Mouse (Mus musculus) heart, postnatal 25 days (tissue): ENCODE measurements around the gene Bcl9l. TPM values are rescaled to one million over a fixed set of nuclear protein-coding genes. Genes with fewer than 3 reads are reported as not detected.
A peak's percentile ranks its signal among the peaks of the same experiment; 100 is the strongest.

Experiments
- DNase-seq: peaks from one replicate; pipeline ENCODE4 v3.0.0; 2022; ENCODE audit warnings: low spot score
- intact Hi-C: fragments of 180-260 bp; cut with DNase I; formaldehyde crosslinking; loops from one replicate; pipeline ENCODE4 v1.15.1; 2025
- total RNA-seq, 2 experiments: library from RNA; stranded (reverse); gene quantifications; 2 replicates each; pipeline ENCODE4 v1.2.3; 2021

The Bcl9l gene
- total RNA-seq, 2 experiments from 2014 or later, result 44.9 to 57.6 TPM

DNA sequence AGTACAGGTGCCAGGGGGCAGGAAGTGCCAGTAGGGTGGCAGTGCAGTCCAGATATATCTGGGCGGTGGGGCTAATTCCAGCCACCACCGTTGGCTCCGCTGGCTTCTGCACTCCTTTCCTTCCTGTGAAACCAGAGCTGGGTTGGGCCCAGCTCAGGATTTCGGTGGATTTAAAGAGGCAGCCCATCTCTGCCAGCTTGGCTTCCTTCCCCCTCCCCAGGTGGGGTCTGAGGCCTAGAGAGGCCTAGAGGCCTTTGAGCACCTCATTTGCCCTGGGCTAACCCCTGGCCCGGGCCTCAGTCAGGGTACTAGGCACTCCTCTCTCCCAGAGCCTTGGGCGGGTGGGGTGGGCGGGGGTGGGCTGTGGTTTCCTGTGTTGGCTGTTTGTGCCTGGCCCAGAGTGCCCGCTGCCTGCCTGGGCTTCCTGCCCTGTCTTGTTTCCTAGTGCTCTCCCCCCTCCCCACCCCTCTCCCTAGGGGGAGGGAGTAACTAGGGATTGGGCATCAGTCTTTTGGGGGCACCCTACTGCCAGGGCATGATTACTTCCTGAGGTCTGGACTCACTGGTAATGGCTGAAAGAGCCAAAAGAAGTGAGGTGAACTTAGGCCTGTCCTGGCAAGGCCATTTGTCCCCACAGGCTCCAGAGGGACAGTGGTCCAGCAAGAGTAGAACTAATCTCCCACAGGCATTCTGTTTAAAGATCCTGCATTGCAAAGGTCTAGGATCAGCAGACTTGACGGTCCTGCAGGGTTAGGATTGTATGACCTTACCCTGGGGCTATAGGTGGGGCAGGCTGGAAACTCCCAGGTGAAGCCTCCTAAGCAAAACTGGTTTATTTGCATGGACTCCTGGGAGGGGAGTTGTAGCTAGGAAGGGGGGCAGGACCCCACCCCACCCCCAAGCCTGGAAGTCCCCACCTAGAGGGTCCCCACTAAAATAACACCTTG lies 12.5 kb downstream of the Bcl9l start:
- DNase-seq, result no peak
- intact Hi-C loops, result no loop called here

DNA sequence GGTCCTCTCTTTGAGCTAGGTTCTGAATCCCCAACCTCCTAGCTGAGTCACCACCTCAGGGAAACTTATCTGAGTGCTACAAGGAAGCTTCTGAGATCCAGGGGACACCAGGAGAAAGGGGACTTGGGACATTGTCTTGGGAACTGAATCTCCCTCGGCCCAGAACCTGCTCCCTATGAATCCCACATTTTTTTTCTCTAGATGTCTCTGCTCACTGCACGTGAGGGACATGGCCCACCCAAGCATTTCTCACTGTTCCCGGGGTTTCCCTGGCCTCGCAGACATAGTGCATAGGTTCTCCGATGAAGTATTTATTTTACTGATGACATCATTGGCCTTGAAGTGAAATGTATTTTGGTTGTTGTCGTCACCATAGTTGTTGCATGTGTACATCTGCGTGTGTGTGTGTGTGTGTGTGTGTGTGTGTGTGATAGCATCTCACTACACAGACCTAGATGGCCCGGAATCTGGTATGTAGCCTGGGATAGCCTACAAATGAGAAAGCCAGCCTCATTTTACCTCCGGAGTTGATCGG lies 13.3 kb downstream of the Bcl9l start:
- intact Hi-C loops, result no loop called here
- DNase-seq, result no peak

DNA sequence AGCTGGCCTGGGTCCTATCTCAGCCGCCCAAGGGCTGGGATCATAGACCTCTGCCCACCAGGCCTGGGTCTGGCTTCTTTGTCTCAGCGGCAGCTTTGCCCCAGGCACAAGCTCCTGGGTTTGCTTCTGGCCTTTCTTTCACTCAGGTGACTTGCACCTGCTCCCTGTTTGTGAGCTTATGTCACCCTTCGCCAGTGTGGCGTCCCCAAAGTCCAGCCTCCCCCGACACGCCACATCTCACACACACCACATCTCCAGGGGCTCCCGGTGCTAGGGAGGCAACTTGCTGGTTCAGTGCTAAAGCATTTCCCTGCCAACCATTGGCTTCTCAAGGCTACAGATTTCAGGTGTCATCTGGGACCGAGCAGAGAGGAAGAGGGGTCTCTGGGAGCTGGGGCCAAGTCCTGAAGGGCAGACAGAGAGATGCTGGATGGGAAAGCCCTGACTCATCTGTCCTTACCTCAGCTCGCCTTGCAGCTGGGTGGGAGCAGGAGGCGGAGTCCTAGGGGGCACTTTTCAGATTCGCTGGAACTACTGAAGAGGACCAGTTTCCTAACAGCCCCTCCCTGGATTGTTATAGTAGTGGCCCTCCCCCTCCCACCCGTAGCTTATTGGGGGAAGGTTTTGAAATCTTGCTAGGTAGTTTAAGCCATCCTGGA lies 14.3 kb downstream of the Bcl9l start:
- intact Hi-C loops, result no loop called here
- DNase-seq, result no peak

GRCm38 (mm10) chr9:44497624-44498377 lies 15.2 kb downstream of the Bcl9l start:
- no peak for DNase-seq

GRCm38 (mm10) chr9:44498421-44499355 lies 16.1 kb downstream of the Bcl9l start:
- peak; percentile 60 for DNase-seq
- intact Hi-C loops, result loop anchor here (1.0 kb wide), 1 partner anchor 18 kb away; no protein-coding TSS in a partner anchor

More at GRCm38 (mm10) chr9:44497624-44498377, 15.2 kb downstream of the Bcl9l start:
- intact Hi-C loops, result no loop called here

GRCm38 (mm10) chr9:44499356-44500162 lies 16.9 kb downstream of the Bcl9l start:
- no peak for DNase-seq
- intact Hi-C loops, result loop anchor here (1.0 to 5.0 kb wide), 2 partner anchors 19 to 153 kb away; no protein-coding TSS in a partner anchor

- intact Hi-C loops, result loop anchor here (5.0 kb wide), 1 partner anchor 152 kb away; no protein-coding TSS in a partner anchor
Measured at GRCm38 (mm10) chr9:44500163-44500533, 17.5 kb downstream of the Bcl9l start.

DNA sequence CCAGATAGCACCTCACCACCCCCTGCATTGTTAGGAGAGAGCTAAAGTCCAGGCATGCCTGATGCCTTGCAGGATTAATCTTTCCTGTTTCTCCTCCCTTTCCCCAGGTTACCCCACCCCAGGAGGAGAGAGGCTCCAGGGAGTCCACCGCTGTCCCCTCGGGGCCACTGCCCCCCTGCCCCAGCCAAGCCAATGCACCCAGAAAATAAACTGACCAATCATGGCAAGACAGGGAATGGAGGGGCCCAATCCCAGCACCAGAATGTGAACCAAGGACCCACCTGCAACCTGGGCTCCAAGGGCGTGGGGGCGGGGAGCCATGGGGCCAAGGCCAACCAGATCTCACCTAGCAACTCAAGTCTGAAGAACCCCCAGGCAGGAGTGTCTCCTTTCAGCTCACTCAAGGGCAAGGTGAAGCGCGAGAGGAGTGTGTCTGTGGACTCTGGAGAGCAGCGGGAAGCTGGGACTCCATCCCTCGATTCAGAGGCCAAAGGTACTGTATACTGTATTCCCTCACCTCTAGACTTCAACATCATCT lies 18.1 kb downstream of the Bcl9l start:
- intact Hi-C loops, result loop anchor here (5.0 kb wide), 1 partner anchor 152 kb away; no protein-coding TSS in a partner anchor
- DNase-seq, result no peak

More at GRCm38 (mm10) chr9:44500163-44500533, 17.5 kb downstream of the Bcl9l start:
- DNase-seq, result no peak

DNA sequence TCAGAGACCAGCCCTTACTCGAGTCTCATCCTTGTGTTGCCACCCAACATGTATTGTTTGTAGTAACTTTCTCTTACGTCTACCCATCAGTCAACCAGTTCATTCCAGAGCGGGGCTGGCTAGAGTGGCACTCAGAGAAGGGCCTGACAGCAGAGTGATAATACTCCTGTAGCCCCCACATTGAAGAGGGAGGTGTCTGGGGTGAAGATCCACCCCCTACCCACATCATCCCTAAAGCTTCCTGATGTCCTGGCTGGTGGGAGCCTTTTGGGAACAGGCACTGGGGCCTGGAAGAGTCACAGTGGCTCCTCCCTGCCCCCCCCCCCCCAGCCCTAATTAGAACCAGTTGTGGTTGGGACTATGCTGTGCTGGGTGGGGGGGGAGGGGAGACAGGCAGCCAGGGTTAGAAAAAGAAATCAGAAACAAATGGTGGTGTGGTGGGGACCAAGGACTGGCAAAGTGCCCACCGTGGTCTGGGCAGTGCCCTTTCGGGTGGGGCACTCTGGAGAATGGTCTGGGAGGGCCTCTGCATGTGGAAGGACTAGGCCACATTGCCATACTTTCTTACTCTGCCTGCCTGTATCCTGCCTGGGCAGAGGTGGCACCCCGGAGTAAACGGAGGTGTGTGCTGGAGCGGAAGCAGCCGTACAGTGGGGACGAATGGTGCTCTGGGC lies 18.7 kb downstream of the Bcl9l start:
- no peak for DNase-seq
- intact Hi-C loops, result loop anchor here (5.0 kb wide), 1 partner anchor 151 kb away; no protein-coding TSS in a partner anchor

GRCm38 (mm10) chr9:44502006-44502405 lies 19.4 kb downstream of the Bcl9l start:
- DNase-seq, result no peak

DNA sequence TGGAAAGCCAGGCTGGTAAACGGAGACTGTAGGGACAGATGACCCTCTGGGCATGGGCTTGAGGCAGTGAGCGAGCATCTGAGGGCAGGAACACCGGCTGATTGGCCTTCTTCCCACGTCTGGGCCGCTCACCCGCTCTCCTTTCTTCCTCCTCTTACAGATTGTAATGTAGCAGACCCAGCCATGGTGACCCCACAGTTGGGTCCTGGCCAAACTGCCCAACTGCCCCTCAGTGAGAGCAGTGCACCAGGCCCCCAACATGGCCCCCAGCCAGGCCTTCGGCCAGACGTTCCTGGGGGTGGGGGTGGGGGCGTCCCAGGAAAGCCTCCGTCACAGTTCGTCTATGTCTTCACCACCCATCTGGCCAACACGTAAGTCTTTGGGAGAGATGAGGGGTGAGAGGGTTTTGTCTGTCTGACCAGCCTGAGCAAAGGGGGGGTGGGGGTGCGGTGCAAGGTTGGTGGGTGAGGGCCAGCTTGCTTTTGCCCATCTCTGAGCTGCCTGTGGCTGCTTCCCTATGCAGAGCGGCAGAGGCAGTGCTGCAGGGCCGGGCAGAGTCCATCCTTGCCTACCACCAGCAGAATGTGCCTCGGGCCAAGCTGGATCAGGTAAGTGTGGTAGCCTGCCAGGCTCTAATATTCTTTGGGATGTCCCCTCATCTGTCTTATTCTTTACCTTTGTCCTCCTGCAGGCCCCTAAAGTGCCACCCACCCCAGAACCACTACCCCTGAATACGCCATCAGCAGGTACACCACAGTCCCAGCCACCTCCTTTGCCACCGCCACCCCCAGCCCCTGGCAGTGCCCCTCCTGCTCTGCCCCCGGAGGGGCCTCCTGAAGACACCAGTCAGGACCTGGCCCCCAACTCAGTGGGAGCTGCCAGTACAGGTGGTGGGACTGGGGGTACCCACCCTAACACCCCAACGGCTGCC lies 22.5 kb downstream of the Bcl9l start:
- intact Hi-C loops, result loop anchor here (5.0 kb wide), 1 partner anchor 147 kb away; no protein-coding TSS in a partner anchor
- DNase-seq, result no peak

More at GRCm38 (mm10) chr9:44502006-44502405, 19.4 kb downstream of the Bcl9l start:
- intact Hi-C loops, result loop anchor here (1.0 to 5.0 kb wide), 2 partner anchors 48 to 150 kb away; partner anchors contain the start of gene Upk2

DNA sequence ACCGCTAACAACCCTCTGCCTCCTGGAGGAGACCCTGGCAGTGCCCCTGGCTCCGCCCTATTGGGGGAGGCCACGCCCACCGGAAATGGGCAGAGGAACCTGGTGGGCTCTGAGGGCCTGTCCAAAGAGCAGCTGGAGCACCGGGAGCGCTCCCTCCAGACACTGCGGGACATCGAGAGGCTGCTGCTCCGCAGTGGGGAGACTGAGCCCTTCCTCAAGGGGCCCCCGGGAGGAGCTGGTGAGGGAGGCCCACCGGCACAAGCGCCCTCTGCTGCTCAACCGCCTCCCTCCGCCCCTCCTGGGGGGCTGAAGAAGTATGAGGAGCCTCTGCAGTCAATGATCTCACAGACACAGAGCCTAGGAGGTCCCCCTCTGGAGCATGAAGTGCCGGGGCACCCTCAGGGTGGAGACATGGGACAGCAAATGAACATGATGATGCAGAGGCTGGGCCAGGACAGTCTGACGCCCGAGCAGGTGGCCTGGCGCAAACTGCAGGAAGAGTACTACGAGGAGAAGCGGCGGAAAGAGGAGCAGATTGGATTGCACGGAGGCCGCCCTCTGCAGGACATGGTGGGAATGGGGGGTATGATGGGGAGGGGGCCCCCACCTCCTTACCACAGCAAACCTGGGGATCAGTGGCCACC lies 23.3 kb downstream of the Bcl9l start:
- intact Hi-C loops, result no loop called here
- DNase-seq, result no peak

DNA sequence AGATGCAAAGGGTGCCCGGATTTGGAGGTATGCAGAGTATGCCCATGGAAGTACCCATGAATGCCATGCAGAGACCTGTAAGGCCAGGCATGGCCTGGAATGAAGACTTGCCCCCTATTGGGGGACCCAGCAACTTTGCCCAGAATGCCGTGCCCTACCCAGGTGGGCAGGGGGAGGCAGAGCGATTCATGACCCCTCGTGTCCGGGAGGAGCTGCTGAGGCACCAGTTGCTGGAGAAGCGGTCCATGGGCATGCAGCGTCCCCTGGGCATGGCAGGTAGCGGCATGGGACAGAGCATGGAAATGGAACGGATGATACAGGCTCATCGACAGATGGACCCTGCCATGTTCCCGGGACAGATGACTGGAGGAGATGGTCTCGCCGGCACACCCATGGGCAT lies 23.9 kb downstream of the Bcl9l start:
- DNase-seq, result no peak
- intact Hi-C loops, result no loop called here

DNA sequence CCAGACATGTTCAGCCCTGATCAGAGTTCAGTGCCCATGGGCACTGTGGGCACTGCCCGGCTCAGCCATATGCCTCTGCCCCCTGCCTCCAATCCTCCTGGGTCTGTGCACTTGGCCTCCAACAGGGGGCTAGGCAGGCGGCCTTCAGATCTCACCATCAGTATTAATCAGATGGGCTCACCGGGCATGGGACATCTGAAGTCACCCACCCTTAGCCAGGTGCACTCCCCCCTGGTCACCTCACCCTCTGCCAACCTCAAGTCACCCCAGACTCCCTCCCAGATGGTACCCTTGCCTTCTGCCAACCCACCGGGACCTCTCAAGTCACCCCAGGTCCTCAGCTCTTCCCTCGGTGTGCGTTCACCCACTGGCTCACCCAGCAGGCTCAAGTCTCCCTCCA lies 24.7 kb downstream of the Bcl9l start:
- intact Hi-C loops, result no loop called here
- no peak for DNase-seq

- no peak for DNase-seq
- intact Hi-C loops, result no loop called here
Measured at GRCm38 (mm10) chr9:44508124-44508619, 25.5 kb downstream of the Bcl9l start.
